Mouse (Mus musculus) forebrain, embryonic 16.5 days (tissue): Measurements from ENCODE around the gene Tcf12. TPM values are rescaled to one million over a fixed set of nuclear protein-coding genes. Genes with fewer than 3 reads are reported as not detected.

Experiments used
- ATAC-seq: fragments of 200-750 bp; cut with Nextera tagmentation; 2 replicates; pipeline ENCODE4 v1.8.0; 2017; ENCODE audit warnings: mild to moderate bottlenecking, moderate library complexity
- H3K27ac ChIP-seq: fragments of 300-500 bp; sonication (generic); 2 replicates; pipeline ENCODE4 v1.5.1; 2014; ENCODE audit warnings: low read length, control low read depth
- H3K27me3 ChIP-seq: fragments of 300-500 bp; sonication (generic); replicated peaks from 2 replicates; pipeline ENCODE4 v1.6.1; 2014; ENCODE audit warnings: low read length; ENCODE audit not compliant: control insufficient read depth, insufficient read depth
- H3K36me3 ChIP-seq: fragments of 300-500 bp; sonication (generic); 2 replicates; pipeline ENCODE4 v1.6.1; 2014; ENCODE audit not compliant: control insufficient read depth, insufficient read depth
- H3K4me1 ChIP-seq: fragments of 300-500 bp; sonication (generic); replicated peaks from 2 replicates; pipeline ENCODE4 v1.6.1; 2014; ENCODE audit warnings: low read length; ENCODE audit not compliant: control insufficient read depth, insufficient read depth
- H3K4me2 ChIP-seq: fragments of 300-500 bp; sonication (generic); 2 replicates; pipeline ENCODE4 v1.6.1; 2014; ENCODE audit warnings: mild to moderate bottlenecking, low read length, control low read depth
- H3K4me3 ChIP-seq: fragments of 300-500 bp; sonication (generic); replicated peaks from 2 replicates; pipeline ENCODE4 v1.5.1; 2014; ENCODE audit warnings: mild to moderate bottlenecking, low read length, control low read depth
- H3K9ac ChIP-seq: fragments of 300-500 bp; sonication (generic); replicated peaks from 2 replicates; pipeline ENCODE4 v1.6.1; 2014; ENCODE audit warnings: low read depth, low read length, control low read depth
- H3K9me3 ChIP-seq: fragments of 300-500 bp; sonication (generic); 2 replicates; pipeline ENCODE4 v1.6.1; 2016; ENCODE audit warnings: low read length; ENCODE audit not compliant: control insufficient read depth
- WGBS: fragments of 180-500 bp; shearing (Covaris S2); extraction: QIAGEN DNeasy Blood & Tissue Kit; methylation state at CpG from one replicate; pipeline ENCODE4 v1.1.7; 2014; 5-methylcytosine and 5-hydroxymethylcytosine counted together
- polyA plus RNA-seq: library from polyadenylated mRNA; unstranded; fragments of >200 nt; fragmentation: Nextera tagmentation; extraction: Ambion mirVana; gene quantifications from 2 replicates; pipeline ENCODE4 v1.2.1, GENCODE M21; 2015

Tcf12 gene
- polyA plus RNA-seq, 1 experiment from 2014 or later = 52.0 TPM

GRCm38 (mm10) chr9:71816121-71816520 is 295.6 kb downstream of the Tcf12 start:
- WGBS = 76% methylated on average over 3 of the region's 3 CpGs
- no peak overlapping the region for H3K27ac ChIP-seq

GRCm38 (mm10) chr9:71813565-71813964 is 298.1 kb downstream of the Tcf12 start:
- H3K9ac ChIP-seq = no peak overlapping the region
- no peak overlapping the region for H3K4me2 ChIP-seq
- H3K36me3 ChIP-seq = no peaks in the 10 kb centered on the region
- H3K4me1 ChIP-seq = no peaks in the 10 kb centered on the region
- H3K9me3 ChIP-seq = no peaks in the 10 kb centered on the region
- H3K27ac ChIP-seq = no peak overlapping the region
- no peak for ATAC-seq
- no peaks in the 10 kb centered on the region for H3K27me3 ChIP-seq
- H3K4me3 ChIP-seq = no peak overlapping the region
- WGBS = 90% methylated on average over 3 of the region's 3 CpGs

More at GRCm38 (mm10) chr9:71816121-71816520, 295.6 kb downstream of the Tcf12 start:
- no peaks in the 10 kb centered on the region for H3K36me3 ChIP-seq
- H3K9me3 ChIP-seq = no peaks in the 10 kb centered on the region
- no peak overlapping the region for H3K9ac ChIP-seq
- H3K4me3 ChIP-seq = no peak overlapping the region
- no peak for ATAC-seq
- H3K27me3 ChIP-seq = no peaks in the 10 kb centered on the region
- no peak overlapping the region for H3K4me2 ChIP-seq
- no peaks in the 10 kb centered on the region for H3K4me1 ChIP-seq

DNA sequence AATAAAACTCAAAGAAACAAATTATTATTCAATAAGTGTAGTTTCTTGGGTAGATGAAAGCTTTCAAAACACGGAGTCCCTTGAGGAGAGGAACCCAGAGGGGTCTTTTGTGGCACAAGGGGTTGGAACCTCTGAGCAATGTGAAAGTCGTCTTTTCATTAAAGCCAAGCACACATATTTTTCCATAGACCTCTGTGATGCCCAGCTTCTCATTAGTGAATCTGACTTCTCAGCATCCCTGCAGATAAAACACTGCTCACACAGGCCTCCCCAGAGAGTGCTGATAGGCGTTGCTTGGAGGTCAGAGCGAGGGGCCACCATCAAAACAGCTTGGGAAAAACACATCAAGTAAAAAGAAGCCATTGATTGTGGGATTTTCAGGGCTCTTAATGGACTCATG is 298.8 kb downstream of the Tcf12 start:
- Histone ChIP-seq H3K27ac (no peak overlapping the region), H3K27me3 (no peaks in the 10 kb centered on the region), H3K4me3 (no peak overlapping the region), H3K9me3 (no peaks in the 10 kb centered on the region), H3K4me1 (no peaks in the 10 kb centered on the region), H3K9ac (no peak overlapping the region), H3K36me3 (no peaks in the 10 kb centered on the region), H3K4me2 (no peak overlapping the region)
- 20% methylated on average over 4 of the region's 4 CpGs for WGBS
- no peak for ATAC-seq

DNA sequence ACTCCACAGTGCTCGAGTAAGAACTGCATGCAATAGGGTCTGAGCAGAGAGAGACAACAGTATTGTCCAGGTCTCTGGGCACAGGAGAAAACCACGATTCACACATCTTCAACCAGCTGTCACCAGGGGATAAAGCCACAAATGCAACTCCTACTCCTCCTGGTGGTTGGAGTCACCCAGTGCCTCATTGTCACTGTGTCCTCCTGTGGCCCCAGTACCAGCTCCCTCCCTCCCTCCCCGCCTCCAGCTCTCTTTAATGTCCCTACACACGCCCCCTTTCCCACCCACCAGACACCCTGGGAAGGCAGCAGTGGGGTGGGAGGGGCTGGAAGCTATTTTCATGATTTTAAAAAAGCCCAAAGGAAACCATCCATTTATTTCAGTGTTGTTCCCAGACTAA is 299.3 kb downstream of the Tcf12 start:
- no peak overlapping the region for H3K4me2 ChIP-seq
- no peaks in the 10 kb centered on the region for H3K9me3 ChIP-seq
- no peak for ATAC-seq
- WGBS = 27% methylated on average over 4 of the region's 4 CpGs
- no peaks in the 10 kb centered on the region for H3K27me3 ChIP-seq
- H3K9ac ChIP-seq = no peak overlapping the region
- H3K4me1 ChIP-seq = no peaks in the 10 kb centered on the region
- H3K4me3 ChIP-seq = no peak overlapping the region
- H3K36me3 ChIP-seq = no peaks in the 10 kb centered on the region
- H3K27ac ChIP-seq = no peak overlapping the region

DNA sequence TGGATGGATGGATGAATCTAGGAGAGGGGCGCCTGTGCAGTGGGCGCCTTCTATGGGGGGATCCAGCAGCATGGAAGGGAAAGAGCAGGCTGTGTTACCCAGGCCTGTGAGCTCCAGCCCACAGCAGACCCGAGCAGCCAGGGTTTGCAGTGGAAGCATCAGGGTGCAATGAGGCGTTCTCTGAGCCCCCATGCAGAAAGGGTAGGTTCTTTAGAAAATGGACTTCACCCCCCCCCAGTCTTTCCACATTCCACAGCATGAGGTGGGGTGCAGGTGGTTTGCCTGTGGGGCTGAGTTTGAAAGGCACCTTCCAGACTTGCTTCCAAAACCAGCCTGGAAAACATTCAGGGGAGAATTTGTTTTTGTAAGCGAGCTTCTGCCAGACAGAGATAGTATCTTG is 300.3 kb downstream of the Tcf12 start:
- ATAC-seq = no peak
- no peaks in the 10 kb centered on the region for H3K27me3 ChIP-seq
- no peaks in the 10 kb centered on the region for H3K9me3 ChIP-seq
- H3K36me3 ChIP-seq = no peaks in the 10 kb centered on the region
- H3K27ac ChIP-seq = no peak overlapping the region
- no peak overlapping the region for H3K4me3 ChIP-seq
- H3K9ac ChIP-seq = no peak overlapping the region
- H3K4me1 ChIP-seq = no peaks in the 10 kb centered on the region
- WGBS = 69% methylated on average over 5 of the region's 5 CpGs
- H3K4me2 ChIP-seq = no peak overlapping the region

- H3K9ac ChIP-seq = no peak overlapping the region
- H3K27ac ChIP-seq = no peak overlapping the region
- H3K27me3 ChIP-seq = no peaks in the 10 kb centered on the region
- H3K9me3 ChIP-seq = no peaks in the 10 kb centered on the region
- no peak overlapping the region for H3K4me3 ChIP-seq
- 82% methylated on average over 2 of the region's 2 CpGs for WGBS
- ATAC-seq = no peak
- H3K4me2 ChIP-seq = no peak overlapping the region
- no peaks in the 10 kb centered on the region for H3K36me3 ChIP-seq
- no peaks in the 10 kb centered on the region for H3K4me1 ChIP-seq
Measured at GRCm38 (mm10) chr9:71810723-71811122, 300.9 kb downstream of the Tcf12 start.

DNA sequence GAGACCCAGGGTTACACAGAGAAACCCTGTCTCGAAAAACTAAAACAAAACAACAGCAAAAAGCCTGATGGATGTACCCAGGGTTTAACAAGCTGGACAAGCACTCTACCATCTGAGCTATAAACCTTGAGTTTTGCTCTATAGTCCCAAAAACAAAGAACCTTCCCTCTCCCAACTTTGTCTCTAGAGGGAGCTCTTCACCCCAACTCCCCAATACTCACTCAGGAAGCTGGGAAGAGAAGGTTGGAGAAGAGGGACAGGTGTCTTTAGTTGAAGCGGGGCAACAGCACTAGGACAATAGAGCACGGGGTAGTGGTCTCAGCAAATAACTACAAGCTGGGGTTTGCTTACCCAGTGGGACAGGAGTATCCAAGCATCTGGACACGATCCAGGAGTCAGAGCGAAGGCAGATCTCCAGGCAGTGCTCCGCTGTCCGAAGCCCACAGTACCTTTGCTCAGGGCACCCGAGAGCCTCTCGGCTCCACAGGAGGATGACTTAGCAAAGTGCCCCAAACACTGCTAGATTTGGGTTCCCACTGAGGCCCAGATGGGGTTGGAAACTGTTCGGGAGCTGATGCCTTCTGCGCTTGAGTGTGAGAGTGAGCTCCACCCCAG is 302.9 kb downstream of the Tcf12 start:
- Histone ChIP-seq H3K4me3 (no peak overlapping the region), H3K27me3 (no peaks in the 10 kb centered on the region), H3K9ac (no peak overlapping the region), H3K4me2 (no peak overlapping the region), H3K4me1 (no peaks in the 10 kb centered on the region), H3K9me3 (no peaks in the 10 kb centered on the region), H3K36me3 (no peaks in the 10 kb centered on the region), H3K27ac (no peak overlapping the region)
- WGBS = 39% methylated on average over 11 of the region's 11 CpGs
- ATAC-seq = no peak

GRCm38 (mm10) chr9:71807801-71808200 is 303.9 kb downstream of the Tcf12 start:
- H3K27me3 ChIP-seq = no peaks in the 10 kb centered on the region
- no peak overlapping the region for H3K27ac ChIP-seq
- no peaks in the 10 kb centered on the region for H3K9me3 ChIP-seq
- H3K36me3 ChIP-seq = no peaks in the 10 kb centered on the region
- H3K9ac ChIP-seq = no peak overlapping the region
- H3K4me3 ChIP-seq = no peak overlapping the region
- H3K4me2 ChIP-seq = no peak overlapping the region
- H3K4me1 ChIP-seq = no peaks in the 10 kb centered on the region
- WGBS = 68% methylated on average over 4 of the region's 4 CpGs
- no peak for ATAC-seq

DNA sequence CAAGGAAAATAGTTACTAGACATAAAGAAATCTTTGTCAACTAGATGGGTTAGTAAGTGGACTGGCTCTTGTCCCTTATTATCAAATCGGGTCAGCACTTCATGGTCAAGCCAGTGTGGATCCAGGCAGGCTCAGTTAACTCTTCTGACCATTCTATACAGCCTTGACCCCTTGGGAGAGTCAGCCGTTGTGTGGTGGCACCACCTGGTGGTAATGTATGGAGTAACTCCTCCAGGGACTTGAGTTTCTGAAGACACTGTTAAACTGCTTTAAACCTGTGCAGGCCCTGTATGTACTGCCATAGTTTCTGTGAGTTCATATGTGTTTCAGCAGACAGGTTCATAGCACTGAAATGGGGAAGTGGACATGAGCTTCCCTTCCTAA is 305.3 kb downstream of the Tcf12 start:
- no peak overlapping the region for H3K27ac ChIP-seq
- H3K9me3 ChIP-seq = no peaks in the 10 kb centered on the region
- ATAC-seq = peak; percentile 65
- H3K4me3 ChIP-seq = no peak overlapping the region
- no peak overlapping the region for H3K4me2 ChIP-seq
- no peaks in the 10 kb centered on the region for H3K4me1 ChIP-seq
- no peak overlapping the region for H3K9ac ChIP-seq
- no peaks in the 10 kb centered on the region for H3K27me3 ChIP-seq
- no peaks in the 10 kb centered on the region for H3K36me3 ChIP-seq
- 7% methylated on average over 2 of the region's 2 CpGs for WGBS
